Mouse (Mus musculus) cerebellum, adult 2 months (tissue): ENCODE measurements around the gene Ubap1l. TPM values are rescaled to one million over a fixed set of nuclear protein-coding genes. Genes with fewer than 3 reads are reported as not detected.
"Not testable (repeated sequence)": the region's sequence is repeated elsewhere in the genome, so short reads cannot be mapped to it uniquely, and the experiment has no call there.

Source experiments
- DNase-seq, 2 experiments: peaks; one replicate each; pipeline ENCODE4 v3.0.0; 2021
- H3K27ac ChIP-seq: fragments of 200-500 bp; 2 replicates; pipeline ENCODE4 v1.5.1; 2012; ENCODE audit warnings: low read length, control low read depth, inconsistent platforms; ENCODE audit not compliant: insufficient read depth
- H3K27me3 ChIP-seq: fragments of 200-500 bp; 2 replicates; pipeline ENCODE4 v1.6.1; 2012; ENCODE audit warnings: inconsistent platforms, mild to moderate bottlenecking, low read length, moderate library complexity; ENCODE audit not compliant: control insufficient read depth, insufficient read depth
- H3K4me1 ChIP-seq: fragments of 200-500 bp; 2 replicates; pipeline ENCODE4 v1.6.1; 2011; ENCODE audit warnings: low read length; ENCODE audit not compliant: control insufficient read depth, insufficient read depth
- H3K4me3 ChIP-seq: fragments of 200-500 bp; replicated peaks from 2 replicates; pipeline ENCODE3; 2011; ENCODE audit warnings: mild to moderate bottlenecking, low read depth, low read length, control low read depth; ENCODE audit not compliant: insufficient read depth
- CTCF ChIP-seq: fragments of 200-500 bp; IDR thresholded peaks from 2 replicates; pipeline ENCODE4 v1.5.1; 2011; ENCODE audit warnings: low read depth, mild to moderate bottlenecking, control low read depth, low read length, moderate library complexity, borderline replicate concordance; ENCODE audit not compliant: insufficient read depth
- POLR2A ChIP-seq: fragments of 200-500 bp; IDR thresholded peaks from 2 replicates; pipeline ENCODE4 v1.6.1; 2011; ENCODE audit warnings: low read length, control low read depth, borderline replicate concordance; ENCODE audit not compliant: insufficient read depth
- WGBS: fragments of 180-500 bp; shearing (Covaris S2); methylation state at CpG from one replicate; pipeline ENCODE4 v1.1.7; 2018; 5-methylcytosine and 5-hydroxymethylcytosine counted together
- polyA plus RNA-seq: library from polyadenylated mRNA; depleted of rRNA; stranded (reverse); fragments of >200 nt; gene quantifications from 2 replicates; pipeline ENCODE4 v1.2.3, GENCODE M21; 2012

Gene Ubap1l
- polyA plus RNA-seq, 1 experiment: 38.1 TPM

- Histone ChIP-seq H3K27ac (no peak overlapping the region), H3K4me1 (no peaks in the 10 kb centered on the region), H3K4me3 (no peak overlapping the region), H3K27me3 (no peaks in the 10 kb centered on the region)
- 81% methylated on average over 4 of the region's 4 CpGs for WGBS
- TF ChIP-seq POLR2A: no peak
- TF ChIP-seq CTCF: no peak
- DNase-seq: no peak
These were observed 21.7 kb upstream of the Ubap1l start for GRCm38 (mm10) chr9:65339146-65339545.

- no peak for DNase-seq
- no peak for TF ChIP-seq CTCF
- no peak for TF ChIP-seq POLR2A
- Histone ChIP-seq H3K4me1 (no peaks in the 10 kb centered on the region), H3K27ac (no peak overlapping the region), H3K4me3 (no peak overlapping the region), H3K27me3 (no peaks in the 10 kb centered on the region)
- WGBS: 85% methylated on average over 2 of the region's 2 CpGs
These were observed 20.4 kb upstream of the Ubap1l start for GRCm38 (mm10) chr9:65340414-65340813.

- Histone ChIP-seq H3K27ac (0 out of 2 replicates have a peak overlapping the region, but pooled peaks have one; percentile 15), H3K4me3 (peak overlapping the region; percentile 67)
- not testable (repeated sequence) for H3K27me3 ChIP-seq, DNase-seq, H3K4me1 ChIP-seq
- WGBS: 45% methylated on average over 11 of the region's 11 CpGs
These were observed 15.4 kb upstream of the Ubap1l start for GRCm38 (mm10) chr9:65345439-65345838.

- H3K27ac ChIP-seq: 0 out of 2 replicates have a peak within 1 kb of the TSS, but pooled peaks have one; percentile 15
- peak within 1 kb of the TSS; percentile 67 for H3K4me3 ChIP-seq
- H3K27me3 ChIP-seq: no peaks in the 10 kb centered on the region
- peak; percentile 96 to 97 for DNase-seq
- TF ChIP-seq POLR2A (peak; percentile 91), CTCF (no peak)
- H3K4me1 ChIP-seq: peaks cover 3% of the 10 kb centered on the region; the same call in 1 of the 2 replicates
- WGBS: under 1% methylated on average over 57 of the region's 59 CpGs
These were observed 14.9 kb upstream of the Ubap1l start, which contains the start of gene Pdcd7 for GRCm38 (mm10) chr9:65345854-65346475. Gene Pdcd7 (plus strand): TSS chr9:65346104.

GRCm38 (mm10) chr9:65346476-65347111, 14.2 kb upstream of the Ubap1l start:
- Histone ChIP-seq H3K4me1 (peaks cover 3% of the 10 kb centered on the region), H3K4me3 (peak overlapping the region; percentile 67), H3K27ac (0 out of 2 replicates have a peak overlapping the region, but pooled peaks have one; percentile 9), H3K27me3 (no peaks in the 10 kb centered on the region)
- DNase-seq: peak; percentile 46 to 59
- under 1% methylated on average over 77 of the region's 77 CpGs for WGBS
- TF ChIP-seq POLR2A (no peak), CTCF (no peak)

DNA sequence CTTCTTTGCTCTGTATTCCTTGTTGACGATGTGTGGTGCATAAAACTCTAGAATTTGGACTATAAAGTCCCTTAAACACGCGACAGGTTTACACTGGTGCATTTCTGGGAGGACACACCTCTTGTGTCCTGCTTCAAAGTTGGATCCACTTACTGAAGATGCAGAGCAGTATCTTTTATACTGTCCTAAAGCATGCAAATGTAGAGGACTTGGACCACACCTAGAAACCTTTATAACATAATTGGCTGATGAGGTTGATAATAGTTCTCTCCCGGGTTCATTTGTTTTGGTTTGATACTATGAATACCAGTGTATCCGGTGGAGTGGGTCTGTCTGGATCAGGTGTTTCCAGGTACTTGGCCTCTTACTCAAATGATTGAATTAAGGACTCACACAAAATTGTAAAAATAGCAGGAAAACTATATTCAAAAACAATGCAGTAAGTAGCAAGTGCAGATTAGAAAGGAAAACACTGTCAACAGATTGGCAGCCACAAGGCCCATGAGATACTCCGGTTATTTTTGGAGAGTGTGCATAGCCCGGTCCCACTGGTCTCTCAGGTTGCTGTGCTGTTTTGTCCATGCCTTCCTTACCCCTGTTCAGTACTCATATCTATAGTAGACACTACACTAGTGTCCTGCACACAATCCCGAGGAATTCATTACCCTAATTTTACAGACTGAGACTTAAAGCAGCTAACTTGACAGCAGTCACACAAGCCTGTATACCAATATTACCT, 13.6 kb upstream of the Ubap1l start:
- TF ChIP-seq POLR2A: no peak
- no peak for TF ChIP-seq CTCF
- no peak for DNase-seq
- H3K4me1 ChIP-seq: peaks cover 3% of the 10 kb centered on the region
- H3K27me3 ChIP-seq: no peaks in the 10 kb centered on the region
- H3K4me3 ChIP-seq: peak overlapping the region; percentile 67
- WGBS: 34% methylated on average over 8 of the region's 8 CpGs
- H3K27ac ChIP-seq: 0 out of 2 replicates have a peak overlapping the region, but pooled peaks have one; percentile 9

DNA sequence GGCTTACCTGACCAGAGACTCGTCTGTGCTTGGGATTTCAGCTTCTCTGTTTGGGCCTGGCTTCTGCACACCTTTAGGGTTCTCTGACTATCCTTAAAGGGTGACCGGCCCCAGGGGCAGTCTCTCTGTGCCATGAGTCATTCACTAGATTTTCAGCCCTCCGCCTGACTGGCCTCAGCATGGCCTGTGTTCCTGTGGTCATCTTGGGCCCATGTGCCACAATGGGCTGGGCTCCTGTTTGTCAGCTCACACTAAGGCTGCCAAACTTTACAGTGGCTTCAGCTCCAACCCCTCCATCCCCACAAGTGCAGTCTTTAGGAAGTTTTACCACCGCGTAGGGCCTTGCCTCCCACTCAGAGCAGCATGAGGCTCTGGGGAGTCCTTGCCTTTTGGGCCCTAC, 7.6 kb upstream of the Ubap1l start:
- Histone ChIP-seq H3K4me3 (no peak overlapping the region), H3K4me1 (no peaks in the 10 kb centered on the region; the same call in 1 of the 2 replicates), H3K27ac (no peak overlapping the region), H3K27me3 (no peaks in the 10 kb centered on the region)
- DNase-seq: no peak
- TF ChIP-seq CTCF (no peak), POLR2A (no peak)
- WGBS: 67% methylated on average over 5 of the region's 5 CpGs
